ENCODE assay signal across 26 mouse cellular contexts in the genomic region with DNA sequence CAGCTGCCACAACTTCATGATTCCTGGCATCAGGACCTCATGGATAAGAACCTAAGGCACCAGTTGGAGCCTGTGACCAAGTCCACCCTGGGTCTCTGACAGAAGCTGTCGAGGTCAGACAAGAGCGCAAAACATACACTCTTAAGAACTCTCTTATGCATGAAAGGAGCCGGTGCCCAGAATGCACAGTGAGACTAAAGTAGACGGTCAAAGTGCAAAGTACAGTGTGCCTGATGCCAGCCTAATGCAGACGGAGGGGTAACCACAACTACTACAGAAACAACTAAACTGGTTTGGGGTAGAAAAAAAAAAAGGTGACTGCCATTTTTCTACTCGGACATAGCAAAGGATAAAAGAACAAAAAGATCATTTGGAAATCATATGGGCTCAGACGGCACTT. TPM values are rescaled to one million over a fixed set of nuclear protein-coding genes. Genes with fewer than 3 reads are reported as not detected.
DNase-seq lines count a peak whose midpoint lies in the region; ATAC-seq and TF ChIP-seq lines count a peak whose summit lies in the region.
"Had no signal": no experiment of that assay in that cellular context is flagged by ENCODE, and none has a peak within 500 bp of the region (broad histone marks: within the 10 kb centered on the region; RNA-seq: fewer than 3 reads in every experiment).

No protein-coding gene starts in this region.

- no peak overlapping the region for H3K4me2 ChIP-seq in liver, postnatal 0 days (ENCODE audit: low read depth, low read length)
- H3K4me2 ChIP-seq in kidney, postnatal 0 days (ENCODE audit: low read length): no peak overlapping the region
- no peak overlapping the region for H3K4me2 ChIP-seq in forebrain, postnatal 0 days (ENCODE audit: low read depth)
- H3K4me2 ChIP-seq in lung, postnatal 0 days (replicated peaks; ENCODE audit: low read depth, low read length): no peak overlapping the region
- H3K4me2 ChIP-seq: forebrain, embryonic 13.5 days; heart, embryonic 11.5 days; hindbrain, embryonic 12.5 days; limb, embryonic 15.5 days; midbrain, embryonic 15.5 days; neural tube, embryonic 15.5 days had no signal

- H3K4me1 ChIP-seq in liver, postnatal 0 days (ENCODE audit: insufficient read depth): peaks cover 3% of the 10 kb centered on the region; the same call in 1 of the 2 replicates
- H3K4me1 ChIP-seq in kidney, adult 2 months (ENCODE audit: control insufficient read depth, insufficient read depth, low read length): peaks cover 12% of the 10 kb centered on the region; the same call in 1 of the 2 replicates
- no peaks in the 10 kb centered on the region for H3K4me1 ChIP-seq in kidney, postnatal 0 days (replicated peaks; ENCODE audit: insufficient read depth, low read length)
- no peaks in the 10 kb centered on the region for H3K4me1 ChIP-seq in forebrain, postnatal 0 days (ENCODE audit: insufficient read depth)
- peaks cover 3% of the 10 kb centered on the region; the same call in 1 of the 2 replicates for H3K4me1 ChIP-seq in lung, postnatal 0 days (ENCODE audit: insufficient read depth, low read depth, low read length)
- H3K4me1 ChIP-seq: limb, embryonic 10.5 days; neural tube, embryonic 15.5 days had no signal

- no peak overlapping the region for H3K4me3 ChIP-seq in liver, postnatal 0 days (ENCODE audit: low read depth, low read length)
- H3K4me3 ChIP-seq in kidney, adult 2 months (ENCODE audit: insufficient read depth, low read depth, low read length): no peak overlapping the region
- H3K4me3 ChIP-seq in kidney, postnatal 0 days (replicated peaks; ENCODE audit: low read depth, low read length): no peak overlapping the region
- H3K4me3 ChIP-seq in forebrain, postnatal 0 days (ENCODE audit: low read depth, low read length): no peak overlapping the region
- H3K4me3 ChIP-seq in lung, postnatal 0 days (ENCODE audit: low read depth, low read length): no peak overlapping the region
- H3K4me3 ChIP-seq: forebrain, embryonic 13.5 days; hindbrain, embryonic 12.5 days; limb, embryonic 10.5 days; limb, embryonic 15.5 days; midbrain, embryonic 15.5 days; neural tube, embryonic 15.5 days had no signal

- H3K9ac ChIP-seq in liver, postnatal 0 days (replicated peaks): no peak overlapping the region
- H3K9ac ChIP-seq in kidney, postnatal 0 days (ENCODE audit: low read depth, low read length): no peak overlapping the region
- H3K9ac ChIP-seq in forebrain, postnatal 0 days: no peak overlapping the region
- H3K9ac ChIP-seq in lung, postnatal 0 days (replicated peaks; ENCODE audit: low read depth): no peak overlapping the region
- H3K9ac ChIP-seq: forebrain, embryonic 13.5 days; hindbrain, embryonic 12.5 days; limb, embryonic 15.5 days; midbrain, embryonic 15.5 days; neural tube, embryonic 15.5 days had no signal

- ATAC-seq in liver, postnatal 0 days: no peak
- peak; percentile 81 for ATAC-seq in kidney, postnatal 0 days (replicated peaks; ENCODE audit: low FRiP score, low read depth)
- no peak for ATAC-seq in forebrain, postnatal 0 days
- ATAC-seq in lung, postnatal 0 days: no peak
- ATAC-seq: CD4-positive, CD25-positive, alpha-beta regulatory T cell, adult 4 months; forebrain, embryonic 13.5 days; hindbrain, postnatal 0 days; midbrain, embryonic 15.5 days had no signal

- H3K36me3 ChIP-seq in liver, postnatal 0 days (replicated peaks; ENCODE audit: insufficient read depth, low read length): no peaks in the 10 kb centered on the region
- no peaks in the 10 kb centered on the region for H3K36me3 ChIP-seq in kidney, adult 2 months (ENCODE audit: control insufficient read depth, insufficient read depth, low read length)
- no peaks in the 10 kb centered on the region for H3K36me3 ChIP-seq in kidney, postnatal 0 days (ENCODE audit: insufficient read depth, low read length)
- H3K36me3 ChIP-seq in forebrain, postnatal 0 days (ENCODE audit: insufficient read depth): no peaks in the 10 kb centered on the region
- no peaks in the 10 kb centered on the region for H3K36me3 ChIP-seq in lung, postnatal 0 days (ENCODE audit: insufficient read depth, low read length)
- H3K36me3 ChIP-seq: hindbrain, embryonic 12.5 days; limb, embryonic 15.5 days; midbrain, embryonic 15.5 days; neural tube, embryonic 15.5 days had no signal

- no peak for TF ChIP-seq POLR2A in kidney, adult 2 months (IDR thresholded peaks at IDR 0.05; ENCODE audit: low read depth, low read length)

- no peaks in the 10 kb centered on the region for H3K9me3 ChIP-seq in liver, postnatal 0 days (ENCODE audit: low read length)
- no peaks in the 10 kb centered on the region for H3K9me3 ChIP-seq in kidney, postnatal 0 days (replicated peaks; ENCODE audit: low read length)
- H3K9me3 ChIP-seq in forebrain, postnatal 0 days (ENCODE audit: low read length): no peaks in the 10 kb centered on the region
- H3K9me3 ChIP-seq in lung, postnatal 0 days (ENCODE audit: low read length): no peaks in the 10 kb centered on the region
- H3K9me3 ChIP-seq: forebrain, embryonic 13.5 days; hindbrain, embryonic 12.5 days; limb, embryonic 10.5 days; limb, embryonic 15.5 days; midbrain, embryonic 15.5 days; neural tube, embryonic 15.5 days had no signal

- H3K27me3 ChIP-seq in liver, postnatal 0 days (ENCODE audit: insufficient read depth, low read length): no peaks in the 10 kb centered on the region
- H3K27me3 ChIP-seq in kidney, adult 2 months (replicated peaks; ENCODE audit: control insufficient read depth, insufficient read depth, low read length): no peaks in the 10 kb centered on the region
- no peaks in the 10 kb centered on the region for H3K27me3 ChIP-seq in kidney, postnatal 0 days (ENCODE audit: insufficient read depth, low read length)
- no peaks in the 10 kb centered on the region for H3K27me3 ChIP-seq in forebrain, postnatal 0 days (ENCODE audit: insufficient read depth, low read length)
- no peaks in the 10 kb centered on the region for H3K27me3 ChIP-seq in lung, postnatal 0 days (replicated peaks; ENCODE audit: insufficient read depth, low read length)
- H3K27me3 ChIP-seq: forebrain, embryonic 13.5 days; hindbrain, embryonic 12.5 days; limb, embryonic 15.5 days; midbrain, embryonic 15.5 days; neural tube, embryonic 15.5 days had no signal

- no peak for DNase-seq in liver, postnatal 0 days
- DNase-seq in liver: no peak
- DNase-seq in kidney, adult 2 months: peak; percentile 88
- DNase-seq in kidney, postnatal 0 days (ENCODE audit: low spot score): no peak
- DNase-seq in forebrain, postnatal 0 days: no peak
- no peak for DNase-seq in embryo, embryonic 10.5 days (ENCODE audit: low spot score)
- no peak for DNase-seq in lung, postnatal 0 days (ENCODE audit: low spot score)
- DNase-seq: adrenal gland, postnatal 36 days; cerebellum, adult 18-20 months; cerebellum, postnatal 10 days; gastrocnemius, postnatal 25 days; heart, adult 11 months; heart, postnatal 36 days; spleen, adult 18-20 months; thymus, postnatal 14 days had no signal

- H3K27ac ChIP-seq in liver, postnatal 0 days (ENCODE audit: low read depth): 0 out of 2 replicates have a peak overlapping the region, but pooled peaks have one; percentile 18
- peak overlapping the region; percentile 93 for H3K27ac ChIP-seq in kidney, adult 2 months (ENCODE audit: insufficient read depth, low read depth, low read length)
- H3K27ac ChIP-seq in kidney, postnatal 0 days: 0 out of 2 replicates have a peak overlapping the region, but pooled peaks have one; percentile 13
- H3K27ac ChIP-seq in forebrain, postnatal 0 days (ENCODE audit: low read depth, low read length): no peak overlapping the region
- H3K27ac ChIP-seq in lung, postnatal 0 days (ENCODE audit: low read length): no peak overlapping the region
- H3K27ac ChIP-seq: forebrain, embryonic 13.5 days; hindbrain, embryonic 12.5 days; hindbrain, postnatal 0 days; limb, embryonic 10.5 days; limb, embryonic 15.5 days; macrophage; midbrain, embryonic 15.5 days; neural tube, embryonic 15.5 days had no signal

- no peak for TF ChIP-seq CTCF in liver, postnatal 0 days (IDR thresholded peaks at IDR 0.05; ENCODE audit: low read depth)
- TF ChIP-seq CTCF in kidney, adult 2 months (conservative IDR thresholded peaks at IDR 0.05; ENCODE audit: insufficient read depth, insufficient read length, low read depth, low read length): no peak
- no peak for TF ChIP-seq CTCF in kidney, postnatal 0 days (IDR thresholded peaks at IDR 0.05; ENCODE audit: low read depth)
- TF ChIP-seq CTCF in forebrain, postnatal 0 days (IDR thresholded peaks at IDR 0.05; ENCODE audit: low read depth): no peak
- TF ChIP-seq CTCF in lung, postnatal 0 days (IDR thresholded peaks at IDR 0.05): no peak

- TF ChIP-seq EP300 in liver, postnatal 0 days (IDR thresholded peaks at IDR 0.05; ENCODE audit: low read depth): no peak
- TF ChIP-seq EP300 in lung, postnatal 0 days (IDR thresholded peaks at IDR 0.05): no peak

- WGBS in liver, postnatal 0 days (ENCODE audit: insufficient replicate concordance): 71% methylated on average over 7 of the region's 7 CpGs
- 59% methylated on average over 7 of the region's 7 CpGs for WGBS in kidney, adult 2 months
- WGBS in kidney, postnatal 0 days: 75% methylated on average over 7 of the region's 7 CpGs
- WGBS in forebrain, postnatal 0 days: 80% methylated on average over 7 of the region's 7 CpGs
- WGBS in lung, postnatal 0 days: 64% methylated on average over 7 of the region's 7 CpGs

RNA-seq across cellular contexts. Expression of a gene that starts 47.7 kb away (rescaled TPM):
- polyA plus RNA-seq in liver, postnatal 0 days (2015; fragmentation: Nextera tagmentation; extraction: Ambion mirVana): 5.2 and 7.1 TPM in 2 replicates
- 10.4 and 11.0 TPM in 2 replicates for polyA plus RNA-seq in kidney, adult 2 months (2012; rRNA removed)
- polyA plus RNA-seq in kidney, postnatal 0 days (2015; fragmentation: Nextera tagmentation; extraction: Ambion mirVana): 6.5 and 7.0 TPM in 2 replicates
- 30.3 and 47.9 TPM in 2 replicates for total RNA-seq in forebrain, postnatal 0 days (2014; rRNA removed)
- polyA plus RNA-seq in forebrain, postnatal 0 days (2015; fragmentation: Nextera tagmentation; extraction: Ambion mirVana): 9.9 and 24.4 TPM in 2 replicates
- 4.7 and 5.2 TPM in 2 replicates for polyA plus RNA-seq in lung, postnatal 0 days (2015; fragmentation: Nextera tagmentation; extraction: Ambion mirVana)
- total RNA-seq: megakaryocyte-erythroid progenitor cell, adult 5-6 weeks had no signal
- polyA plus RNA-seq: macrophage had no signal

Comparison
In these comparisons a context has a peak if more than half of its experiments do, and no peak if none do; other contexts are left out.
1. H3K27ac ChIP-seq: peak in liver, postnatal 0 days (single experiment), kidney, adult 2 months (single experiment) and kidney, postnatal 0 days (single experiment); none in forebrain, postnatal 0 days (single experiment) and lung, postnatal 0 days (single experiment).